In the genomic region with DNA sequence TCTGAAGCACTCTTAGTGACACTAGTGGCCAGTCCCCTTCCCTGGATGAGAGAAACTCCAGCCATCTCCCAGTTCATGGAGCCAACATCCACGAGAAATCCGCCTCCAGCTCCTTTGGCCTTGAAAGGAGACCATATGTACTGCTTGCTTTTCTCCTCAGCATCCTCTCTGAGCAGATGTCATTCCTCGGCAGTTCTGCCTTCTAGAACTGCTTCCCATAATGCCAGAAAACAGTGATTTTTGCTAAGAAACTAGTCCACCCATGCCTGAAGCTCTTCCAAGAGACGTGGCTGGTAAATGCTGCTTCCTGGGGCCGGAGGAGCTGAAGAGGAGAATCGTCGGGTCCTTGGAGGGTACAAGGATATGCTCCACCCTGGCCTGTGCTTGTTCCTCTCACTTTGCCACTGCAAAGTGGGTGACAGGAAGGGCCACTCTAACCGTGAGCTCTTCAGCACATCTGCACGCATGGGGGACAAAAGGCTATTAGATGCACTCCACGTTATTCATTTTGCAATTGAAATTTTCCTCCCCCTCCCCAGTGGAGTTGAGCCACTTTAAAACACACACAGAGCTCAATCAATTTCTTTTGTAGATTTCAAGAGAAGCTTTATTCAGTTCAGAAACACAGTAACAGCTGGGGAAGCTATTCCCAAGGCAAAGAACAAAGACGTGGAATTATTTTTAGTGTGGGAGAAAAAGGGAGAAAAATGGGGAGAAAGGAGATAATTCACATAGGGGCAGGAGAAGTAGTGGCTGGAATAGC, we compare ENCODE assay signal across 19 mouse cellular contexts. TPM values are rescaled to one million over a fixed set of nuclear protein-coding genes. Genes with fewer than 3 reads are reported as not detected.
DNase-seq lines count a peak whose midpoint lies in the region; ATAC-seq and TF ChIP-seq lines count a peak whose summit lies in the region.
"Had no signal": no experiment of that assay in that cellular context is flagged by ENCODE, and none has a peak within 500 bp of the region (broad histone marks: within the 10 kb centered on the region; RNA-seq: fewer than 3 reads in every experiment).

No protein-coding gene starts in this region.

- DNase-seq in frontal cortex, postnatal 14 days (ENCODE audit: low spot score in 2 of 2) = no peak
- peak in 1 of 2 experiments; percentile 26 for DNase-seq in left cerebral cortex, adult 2 months (ENCODE audit: extremely low spot score in 1 of 2, low spot score in 2 of 2)
- DNase-seq in left cerebral cortex, postnatal 10 days (ENCODE audit: extremely low spot score in 1 of 2, low spot score in 2 of 2) = no peak
- DNase-seq in brain, embryonic 18.5 days (ENCODE audit: low read depth, low spot score) = peak; percentile 40
- DNase-seq in adrenal gland, postnatal 4 days (ENCODE audit: low spot score in 2 of 2) = no peak
- DNase-seq: adrenal gland, postnatal 25 days; cerebellum, postnatal 36 days; kidney, adult 9 months; lung, embryonic 14.5 days; retina, postnatal 1 day; thymus, postnatal 25 days had no signal

- H3K27me3 ChIP-seq in midbrain, embryonic 15.5 days (replicated peaks) = no peaks in the 10 kb centered on the region
- H3K27me3 ChIP-seq: embryonic facial prominence, embryonic 12.5 days; heart, embryonic 15.5 days; neural tube, embryonic 15.5 days had no signal

- intact Hi-C loops in left cerebral cortex, adult 2 months (cut with DNase I) = loop anchor here (5.0 kb wide), 1 partner anchor 36 kb away; a partner anchor contains a TSS
- intact Hi-C loops in left cerebral cortex, postnatal 10 days (cut with DNase I) = no loop called here

- H3K9me3 ChIP-seq in midbrain, embryonic 15.5 days = no peaks in the 10 kb centered on the region
- H3K9me3 ChIP-seq: embryonic facial prominence, embryonic 12.5 days; heart, embryonic 15.5 days; hindbrain, embryonic 10.5 days; neural tube, embryonic 15.5 days had no signal

- H3K9ac ChIP-seq in midbrain, embryonic 15.5 days = no peak overlapping the region
- H3K9ac ChIP-seq: heart, embryonic 15.5 days; lung, embryonic 14.5 days; neural tube, embryonic 15.5 days had no signal

- peak; percentile 93 for ATAC-seq in frontal cortex, adult (ENCODE audit: low TSS enrichment)
- no peak for ATAC-seq in midbrain, embryonic 15.5 days (replicated peaks)
- ATAC-seq: activated CD4-positive, CD25-positive, alpha-beta regulatory T cell, adult 4 months had no signal

- TF ChIP-seq CTCF in left cerebral cortex, adult 2 months (IDR thresholded peaks at IDR 0.05) = no peak

- H3K27ac ChIP-seq in left cerebral cortex, adult 2 months = peak overlapping the region; percentile 81
- H3K27ac ChIP-seq in midbrain, embryonic 15.5 days = peak overlapping the region; percentile 50; the same call in 1 of the 2 replicates
- H3K27ac ChIP-seq: embryonic facial prominence, embryonic 12.5 days; heart, embryonic 15.5 days; hindbrain, embryonic 10.5 days; neural tube, embryonic 15.5 days; stomach, postnatal 0 days had no signal

- H3K36me3 ChIP-seq in midbrain, embryonic 15.5 days (replicated peaks) = no peaks in the 10 kb centered on the region
- H3K36me3 ChIP-seq: embryonic facial prominence, embryonic 12.5 days; heart, embryonic 15.5 days; hindbrain, embryonic 10.5 days; neural tube, embryonic 15.5 days had no signal

- H3K4me1 ChIP-seq in midbrain, embryonic 15.5 days = peaks cover 2% of the 10 kb centered on the region; the same call in 1 of the 2 replicates
- H3K4me1 ChIP-seq: embryonic facial prominence, embryonic 12.5 days; heart, embryonic 15.5 days had no signal

- WGBS in midbrain, embryonic 15.5 days = 43% methylated on average over 11 of the region's 11 CpGs

- H3K4me3 ChIP-seq in left cerebral cortex, adult 2 months = no peak overlapping the region
- no peak overlapping the region for H3K4me3 ChIP-seq in midbrain, embryonic 15.5 days
- H3K4me3 ChIP-seq: embryonic facial prominence, embryonic 12.5 days; heart, embryonic 15.5 days; hindbrain, embryonic 10.5 days; neural tube, embryonic 15.5 days had no signal

- no peak overlapping the region for H3K4me2 ChIP-seq in midbrain, embryonic 15.5 days
- H3K4me2 ChIP-seq: embryonic facial prominence, embryonic 12.5 days; heart, embryonic 15.5 days; lung, embryonic 14.5 days; neural tube, embryonic 15.5 days had no signal

RNA-seq across cellular contexts. Expression of a gene that starts 16.0 kb away (rescaled TPM):
- total RNA-seq in left cerebral cortex, adult 2 months (2021) = 10 to 100 TPM in 1 of 2 experiments, 1 to 10 TPM in 1; 9.4 to 10.2 TPM
- 1 to 10 TPM; 5.5 to 7.3 TPM for total RNA-seq in left cerebral cortex, postnatal 10 days (2021)
- 2.9 TPM in 2 replicates for polyA plus RNA-seq in midbrain, embryonic 15.5 days (2015; fragmentation: Nextera tagmentation; extraction: Ambion mirVana)
- total RNA-seq in adrenal gland, postnatal 4 days (2021) = 10 to 100 TPM; 11.3 to 11.5 TPM

RNA-seq across cellular contexts. Expression of a gene that starts 36.1 kb away (rescaled TPM):
- total RNA-seq in left cerebral cortex, adult 2 months (2021) = 10 to 100 TPM; 21.4 to 23.1 TPM
- 10 to 100 TPM; 16.8 to 20.9 TPM for total RNA-seq in left cerebral cortex, postnatal 10 days (2021)
- 7.2 and 7.8 TPM in 2 replicates for polyA plus RNA-seq in midbrain, embryonic 15.5 days (2015; fragmentation: Nextera tagmentation; extraction: Ambion mirVana)
- total RNA-seq in adrenal gland, postnatal 4 days (2021) = 10 to 100 TPM; 10.7 to 12.0 TPM
